30 mouse cellular contexts compared by ENCODE assay signal in the genomic region with DNA sequence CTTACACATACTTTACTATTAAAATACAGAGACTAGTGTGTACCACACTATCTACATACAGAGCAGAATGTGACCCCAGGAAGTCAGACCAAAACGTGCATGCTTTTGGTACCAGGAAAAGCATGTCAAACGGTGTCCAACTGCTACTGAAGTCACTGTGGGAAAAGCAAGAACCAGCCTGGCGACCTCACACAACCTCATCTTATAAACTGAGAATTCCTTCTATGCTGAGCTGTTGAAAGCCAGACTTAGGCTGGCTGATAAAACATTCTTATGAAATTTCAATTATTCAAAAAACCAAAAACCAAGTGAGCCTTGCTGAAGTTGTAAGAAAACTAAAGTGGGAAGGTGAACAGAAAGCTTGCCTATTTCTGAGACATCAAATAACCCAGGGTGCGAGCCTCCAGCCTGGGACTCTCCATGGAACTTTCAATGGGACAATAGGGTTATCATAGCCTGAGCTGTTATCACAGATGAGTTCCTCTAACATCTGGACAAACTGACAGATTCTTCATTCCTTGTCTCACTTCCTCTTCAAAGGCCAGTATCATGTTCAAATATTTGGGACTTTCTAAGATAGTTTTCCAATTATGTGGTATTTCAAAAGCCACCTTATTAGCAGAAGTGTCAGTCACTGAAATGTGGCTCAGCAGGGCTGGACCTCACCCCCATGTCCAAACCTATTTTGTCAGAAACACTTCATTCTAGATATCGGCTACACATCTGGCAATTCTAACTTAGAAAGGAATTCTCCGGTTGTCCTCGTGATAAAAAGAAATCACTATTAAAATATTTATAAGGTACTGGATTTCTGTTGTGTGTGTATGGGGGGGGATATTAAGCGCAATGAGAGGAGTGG.
DNase-seq lines count a peak whose midpoint lies in the region; ATAC-seq and TF ChIP-seq lines count a peak whose summit lies in the region.
"Had no signal": no experiment of that assay in that cellular context is flagged by ENCODE, and none has a peak within 500 bp of the region (broad histone marks: within the 10 kb centered on the region; RNA-seq: fewer than 3 reads in every experiment).

No protein-coding gene starts in this region.

- H3K4me1 ChIP-seq in lung, postnatal 0 days (ENCODE audit: insufficient read depth, low read depth, low read length) = no peaks in the 10 kb centered on the region
- H3K4me1 ChIP-seq: liver, embryonic 15.5 days had no signal

- H3K9ac ChIP-seq in lung, postnatal 0 days (replicated peaks; ENCODE audit: low read depth) = no peak overlapping the region
- H3K9ac ChIP-seq: embryonic facial prominence, embryonic 15.5 days; forebrain, embryonic 15.5 days; heart, embryonic 13.5 days; hindbrain, embryonic 14.5 days; kidney, embryonic 15.5 days; limb, embryonic 12.5 days; liver, embryonic 15.5 days; midbrain, embryonic 12.5 days; neural tube, embryonic 12.5 days had no signal

- DNase-seq in lung, postnatal 0 days (ENCODE audit: low spot score) = peak; percentile 15
- no peak for DNase-seq in lung, postnatal 4 days
- DNase-seq in right cerebral cortex, adult 18-20 months = no peak
- DNase-seq in urinary bladder, postnatal 36 days (ENCODE audit: low spot score in 2 of 2) = no peak
- DNase-seq: adrenal gland, adult 8-10 months; B cell, adult 2 months; cerebellum, adult 2 months; cerebellum, postnatal 14 days; gastrocnemius, adult 2 months; gastrocnemius, postnatal 36 days; heart, postnatal 10 days; kidney, adult 11 months; kidney, postnatal 25 days; right cerebral cortex, postnatal 4 days; thymus, adult 2 months; thymus, postnatal 36 days had no signal

- no peaks in the 10 kb centered on the region for H3K27me3 ChIP-seq in lung, postnatal 0 days (replicated peaks; ENCODE audit: insufficient read depth, low read length)
- H3K27me3 ChIP-seq: embryonic facial prominence, embryonic 15.5 days; forebrain, embryonic 15.5 days; heart, embryonic 13.5 days; kidney, embryonic 15.5 days; limb, embryonic 12.5 days; liver, embryonic 15.5 days; midbrain, embryonic 12.5 days; neural tube, embryonic 12.5 days had no signal

- no peaks in the 10 kb centered on the region for H3K9me3 ChIP-seq in lung, postnatal 0 days (ENCODE audit: low read length)
- H3K9me3 ChIP-seq: embryonic facial prominence, embryonic 10.5 days; embryonic facial prominence, embryonic 15.5 days; forebrain, embryonic 15.5 days; heart, embryonic 13.5 days; kidney, embryonic 15.5 days; limb, embryonic 12.5 days; liver, embryonic 15.5 days; midbrain, embryonic 12.5 days; neural tube, embryonic 12.5 days had no signal

- no peaks in the 10 kb centered on the region for H3K36me3 ChIP-seq in lung, postnatal 0 days (ENCODE audit: insufficient read depth, low read length)
- H3K36me3 ChIP-seq: embryonic facial prominence, embryonic 10.5 days; embryonic facial prominence, embryonic 15.5 days; forebrain, embryonic 15.5 days; heart, embryonic 13.5 days; kidney, embryonic 15.5 days; limb, embryonic 12.5 days; liver, embryonic 15.5 days; midbrain, embryonic 12.5 days; neural tube, embryonic 12.5 days had no signal

- 41% methylated on average over 8 of the region's 8 CpGs for WGBS in lung, postnatal 0 days

- H3K4me2 ChIP-seq in lung, postnatal 0 days (replicated peaks; ENCODE audit: low read depth, low read length) = no peak overlapping the region
- H3K4me2 ChIP-seq: embryonic facial prominence, embryonic 15.5 days; forebrain, embryonic 15.5 days; heart, embryonic 13.5 days; hindbrain, embryonic 14.5 days; kidney, embryonic 15.5 days; limb, embryonic 12.5 days; liver, embryonic 15.5 days; midbrain, embryonic 12.5 days; neural tube, embryonic 12.5 days had no signal

- TF ChIP-seq EP300 in lung, postnatal 0 days (IDR thresholded peaks at IDR 0.05) = no peak

- TF ChIP-seq CTCF in lung, postnatal 0 days (IDR thresholded peaks at IDR 0.05) = no peak

- H3K27ac ChIP-seq in lung, postnatal 0 days (ENCODE audit: low read length) = no peak overlapping the region
- H3K27ac ChIP-seq: embryonic facial prominence, embryonic 15.5 days; gastrocnemius, adult 2 months; heart, embryonic 13.5 days; hindbrain, embryonic 14.5 days; kidney, embryonic 15.5 days; left cerebral cortex, adult 2 months; limb, embryonic 12.5 days; liver, embryonic 15.5 days; midbrain, embryonic 12.5 days; neural tube, embryonic 12.5 days had no signal

- ATAC-seq in lung, postnatal 0 days = peak; percentile 30; the same call in 1 of the 2 replicates
- peak; percentile 47 for ATAC-seq in common myeloid progenitor, adult 5-6 weeks (replicated peaks; ENCODE audit: low read depth, poor library complexity, severe bottlenecking)
- ATAC-seq in granulocyte monocyte progenitor cell, adult 5-6 weeks (replicated peaks; ENCODE audit: poor library complexity, severe bottlenecking) = peak; percentile 68
- ATAC-seq: activated CD4-positive, CD25-positive, alpha-beta regulatory T cell, adult 4 months; forebrain, embryonic 15.5 days had no signal

- no peak overlapping the region for H3K4me3 ChIP-seq in lung, postnatal 0 days (ENCODE audit: low read depth, low read length)
- H3K4me3 ChIP-seq: embryonic facial prominence, embryonic 10.5 days; embryonic facial prominence, embryonic 15.5 days; forebrain, embryonic 15.5 days; gastrocnemius, adult 2 months; heart, embryonic 13.5 days; kidney, embryonic 15.5 days; left cerebral cortex, adult 2 months; limb, embryonic 12.5 days; liver, embryonic 15.5 days; midbrain, embryonic 12.5 days; neural tube, embryonic 12.5 days had no signal
